Mouse (Mus musculus) limb, embryonic 14.5 days (tissue): ENCODE data around the gene Diras2. TPM values are rescaled to one million over a fixed set of nuclear protein-coding genes. Genes with fewer than 3 reads are reported as not detected.

ENCODE experiments used
- ATAC-seq: fragments of 200-750 bp; cut with Nextera tagmentation; 2 replicates; pipeline ENCODE4 v1.8.0; 2017; ENCODE audit warnings: low read depth, moderate number of reproducible peaks, moderate TSS enrichment; ENCODE audit not compliant: low FRiP score
- DNase-seq: peaks from one replicate; pipeline ENCODE4 v3.0.0-alpha.2; 2015; ENCODE audit warnings: low spot score
- H3K27ac ChIP-seq: fragments of 300-500 bp; sonication (generic); replicated peaks from 2 replicates; pipeline ENCODE4 v1.5.1; 2014; ENCODE audit warnings: low read depth, mild to moderate bottlenecking, low read length, moderate library complexity, mixed read lengths
- H3K27me3 ChIP-seq: fragments of 300-500 bp; sonication (generic); 2 replicates; pipeline ENCODE4 v1.6.1; 2014; ENCODE audit warnings: low read length, mixed read lengths; ENCODE audit not compliant: control insufficient read depth, insufficient read depth
- H3K36me3 ChIP-seq: fragments of 300-500 bp; sonication (generic); 2 replicates; pipeline ENCODE4 v1.6.1; 2014; ENCODE audit warnings: mild to moderate bottlenecking, low read length, moderate library complexity, mixed read lengths; ENCODE audit not compliant: control insufficient read depth, insufficient read depth
- H3K4me1 ChIP-seq: fragments of 300-500 bp; sonication (generic); 2 replicates; pipeline ENCODE4 v1.6.1; 2014; ENCODE audit warnings: antibody characterized with exemption, low read length, mixed read lengths; ENCODE audit not compliant: control insufficient read depth, insufficient read depth
- H3K4me2 ChIP-seq: fragments of 300-500 bp; sonication (generic); replicated peaks from 2 replicates; pipeline ENCODE4 v1.6.1; 2014; ENCODE audit warnings: low read depth, mild to moderate bottlenecking, low read length, moderate library complexity; ENCODE audit not compliant: severe bottlenecking
- H3K4me3 ChIP-seq: fragments of 300-500 bp; sonication (generic); replicated peaks from 2 replicates; pipeline ENCODE4 v1.5.1; 2014; ENCODE audit warnings: low read length
- H3K9ac ChIP-seq: fragments of 300-500 bp; sonication (generic); 2 replicates; pipeline ENCODE4 v1.6.1; 2014; ENCODE audit warnings: mild to moderate bottlenecking, low read depth, low read length, moderate library complexity; ENCODE audit not compliant: severe bottlenecking
- H3K9me3 ChIP-seq: fragments of 300-500 bp; sonication (generic); 2 replicates; pipeline ENCODE4 v1.6.1; 2016; ENCODE audit warnings: low read length; ENCODE audit not compliant: control insufficient read depth
- POLR2A ChIP-seq: fragments of 200-500 bp; IDR thresholded peaks from 2 replicates; pipeline ENCODE4 v1.8.0; 2012; ENCODE audit warnings: inconsistent platforms, mild to moderate bottlenecking, moderate library complexity, borderline replicate concordance; ENCODE audit not compliant: insufficient read depth, insufficient read length; ENCODE audit errors: extremely low read depth
- WGBS: fragments of 180-500 bp; shearing (Covaris S2); extraction: QIAGEN DNeasy Blood & Tissue Kit; methylation state at CpG from one replicate; pipeline ENCODE4 v1.1.7; 2014; 5-methylcytosine and 5-hydroxymethylcytosine counted together
- polyA plus RNA-seq, 2 experiments: library from polyadenylated mRNA; depleted of rRNA in 1 of 2; stranded (reverse) in 1 of 2; unstranded in 1 of 2; fragments of >200 nt; fragmentation: Nextera tagmentation in 1 of 2; extraction: Ambion mirVana in 1 of 2; gene quantifications; 2 replicates each; pipeline versions ENCODE4 v1.2.1 to v1.2.3; 2012 to 2014

The Diras2 gene
- polyA plus RNA-seq, 2 experiments: 0.15 to 0.70 TPM

- no peak for TF ChIP-seq POLR2A
Measured at GRCm38 (mm10) chr13:52539461-52539860, 8.4 kb upstream of the Diras2 start.

DNA sequence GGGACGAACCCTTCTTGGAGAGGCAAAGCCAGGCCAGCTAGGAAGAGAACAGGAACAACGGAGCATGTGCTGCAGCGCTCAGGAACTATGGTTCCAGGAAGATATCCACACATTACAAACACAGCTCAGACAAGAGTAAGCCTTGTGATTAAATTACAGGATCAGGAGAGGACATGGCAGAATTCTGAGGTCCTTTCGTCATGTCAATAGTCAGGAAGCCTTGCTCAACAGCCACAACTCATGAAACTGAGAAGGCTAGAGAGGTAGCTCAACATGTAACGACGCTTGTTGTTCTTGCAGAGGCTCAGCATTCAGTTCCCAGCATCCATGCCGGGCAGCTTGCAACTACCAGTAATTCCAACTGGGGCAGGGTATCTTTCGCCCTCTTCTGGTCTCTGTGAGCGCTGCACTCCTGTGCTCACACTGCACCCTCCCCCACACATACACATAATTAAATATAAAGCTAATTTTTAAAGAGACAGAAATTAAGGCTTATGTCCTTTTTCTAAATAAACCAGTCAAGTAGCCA, 7.6 kb upstream of the Diras2 start:
- H3K9me3 ChIP-seq: no peaks in the 10 kb centered on the region
- H3K36me3 ChIP-seq: no peaks in the 10 kb centered on the region
- WGBS: 90% methylated on average over 9 of the region's 9 CpGs
- H3K4me1 ChIP-seq: no peaks in the 10 kb centered on the region
- ATAC-seq (no peak), DNase-seq (no peak)
- H3K4me3 ChIP-seq: no peak overlapping the region
- no peak overlapping the region for H3K4me2 ChIP-seq
- H3K9ac ChIP-seq: no peak overlapping the region
- H3K27me3 ChIP-seq: no peaks in the 10 kb centered on the region
- no peak for TF ChIP-seq POLR2A
- H3K27ac ChIP-seq: no peak overlapping the region

More at GRCm38 (mm10) chr13:52539461-52539860, 8.4 kb upstream of the Diras2 start:
- H3K36me3 ChIP-seq: no peaks in the 10 kb centered on the region
- ATAC-seq (no peak), DNase-seq (no peak)
- 83% methylated on average over 6 of the region's 6 CpGs for WGBS
- no peaks in the 10 kb centered on the region for H3K9me3 ChIP-seq
- no peak overlapping the region for H3K9ac ChIP-seq
- no peaks in the 10 kb centered on the region for H3K4me1 ChIP-seq
- no peak overlapping the region for H3K27ac ChIP-seq
- H3K4me2 ChIP-seq: no peak overlapping the region
- no peaks in the 10 kb centered on the region for H3K27me3 ChIP-seq
- H3K4me3 ChIP-seq: no peak overlapping the region

DNA sequence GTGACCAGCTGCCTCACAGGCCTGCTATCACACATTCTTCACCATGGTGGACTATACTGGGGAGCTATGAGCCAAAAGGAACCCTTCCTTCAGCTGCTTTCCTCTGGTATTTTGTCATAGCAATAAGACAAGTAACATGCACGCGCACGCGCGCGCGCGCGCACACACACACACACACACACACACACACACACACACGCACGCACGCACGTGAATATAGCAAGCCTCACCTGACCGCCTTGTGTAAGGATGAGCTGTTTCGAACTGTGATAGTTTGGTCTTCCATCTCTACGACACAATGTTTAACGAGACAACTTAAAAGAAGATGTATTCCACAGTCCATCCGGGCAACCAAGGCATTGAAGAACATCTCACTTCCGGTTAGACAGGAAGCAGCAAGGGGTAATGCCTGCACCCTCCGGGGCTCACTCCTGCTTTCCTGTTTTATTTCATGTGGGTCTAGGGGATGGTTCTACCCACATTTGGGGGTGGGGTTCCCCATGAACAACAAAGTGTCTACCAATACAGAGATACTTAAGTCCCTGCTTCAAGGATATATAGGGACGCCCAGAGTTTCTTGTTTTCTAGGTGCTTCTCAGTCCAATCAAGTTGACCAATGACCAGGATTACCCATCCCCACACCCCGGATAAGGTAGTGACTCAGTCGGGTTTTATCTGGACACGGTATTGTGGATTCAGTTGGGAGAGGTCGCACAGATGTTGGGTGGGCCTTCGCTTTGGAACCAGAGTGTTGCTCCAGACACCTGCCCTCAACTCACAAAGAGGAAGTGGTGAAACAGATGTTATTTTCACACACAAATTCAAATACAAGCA, 6.9 kb upstream of the Diras2 start:
- Histone ChIP-seq H3K36me3 (no peaks in the 10 kb centered on the region), H3K4me1 (no peaks in the 10 kb centered on the region), H3K9ac (no peak overlapping the region), H3K4me2 (no peak overlapping the region), H3K27me3 (no peaks in the 10 kb centered on the region), H3K4me3 (no peak overlapping the region), H3K9me3 (no peaks in the 10 kb centered on the region), H3K27ac (no peak overlapping the region)
- TF ChIP-seq POLR2A: no peak
- WGBS: 90% methylated on average over 26 of the region's 26 CpGs
- no peak for DNase-seq
- no peak for ATAC-seq

DNA sequence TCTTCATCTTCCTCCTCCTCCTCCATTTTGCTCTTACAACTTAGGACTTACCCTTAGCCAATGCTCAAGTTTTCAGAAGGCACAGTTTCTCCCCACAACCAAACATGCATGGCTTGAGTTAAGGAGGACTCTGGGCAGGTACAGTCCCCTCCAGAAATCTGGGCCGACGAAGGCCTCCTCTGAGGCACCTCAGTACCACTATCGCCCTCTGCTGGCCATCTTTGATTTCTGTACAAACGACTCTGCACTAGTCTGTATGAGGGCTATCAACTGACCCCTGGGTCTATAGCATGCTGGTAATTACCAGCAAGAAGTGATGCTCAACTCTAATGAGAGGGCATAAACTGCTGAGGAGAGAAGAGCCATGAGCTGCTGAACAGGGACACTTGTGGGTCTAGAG, 4.5 kb upstream of the Diras2 start:
- ATAC-seq: no peak
- H3K27ac ChIP-seq: no peak overlapping the region
- H3K9me3 ChIP-seq: no peaks in the 10 kb centered on the region
- H3K4me3 ChIP-seq: no peak overlapping the region
- H3K36me3 ChIP-seq: no peaks in the 10 kb centered on the region
- H3K4me1 ChIP-seq: no peaks in the 10 kb centered on the region
- 2% methylated on average over 4 of the region's 4 CpGs for WGBS
- 0 out of 2 replicates have a peak, but pooled peaks cover under 1% of the 10 kb centered on the region for H3K27me3 ChIP-seq
- H3K9ac ChIP-seq: no peak overlapping the region
- DNase-seq: peak; percentile 70
- no peak for TF ChIP-seq POLR2A
- no peak overlapping the region for H3K4me2 ChIP-seq

DNA sequence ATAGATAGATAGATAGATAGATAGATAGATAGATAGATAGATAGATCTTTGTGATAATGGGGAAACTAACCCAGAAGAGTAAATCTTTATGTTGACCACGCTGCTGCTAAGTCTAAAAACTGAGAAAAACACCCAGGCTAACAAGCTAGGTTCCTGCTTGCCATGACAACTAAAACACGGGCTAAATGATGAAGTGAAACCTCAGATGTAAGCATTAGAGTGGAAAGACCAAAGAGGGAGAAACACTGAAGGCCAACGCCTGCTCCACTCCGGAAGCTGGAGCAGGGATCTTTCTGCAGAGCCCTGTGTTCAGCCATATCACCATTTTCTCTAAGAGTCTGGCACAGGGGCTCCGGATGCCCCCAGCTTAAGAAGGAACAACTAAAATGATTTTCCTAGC, 2.6 kb upstream of the Diras2 start:
- Histone ChIP-seq H3K4me2 (no peak overlapping the region), H3K9ac (no peak overlapping the region), H3K4me1 (no peaks in the 10 kb centered on the region), H3K9me3 (no peaks in the 10 kb centered on the region), H3K27ac (no peak overlapping the region), H3K36me3 (no peaks in the 10 kb centered on the region), H3K4me3 (no peak overlapping the region), H3K27me3 (peaks cover 13% of the 10 kb centered on the region)
- DNase-seq (no peak), ATAC-seq (no peak)
- no peak for TF ChIP-seq POLR2A
- WGBS: 77% methylated on average over 5 of the region's 5 CpGs
